Mouse (Mus musculus) kidney, postnatal 14 days (tissue): ENCODE results near the gene March6.

ENCODE experiments used
- DNase-seq: peaks from one replicate; pipeline ENCODE4 v3.0.0; 2022; ENCODE audit warnings: mixed read lengths

The March6 gene

DNA sequence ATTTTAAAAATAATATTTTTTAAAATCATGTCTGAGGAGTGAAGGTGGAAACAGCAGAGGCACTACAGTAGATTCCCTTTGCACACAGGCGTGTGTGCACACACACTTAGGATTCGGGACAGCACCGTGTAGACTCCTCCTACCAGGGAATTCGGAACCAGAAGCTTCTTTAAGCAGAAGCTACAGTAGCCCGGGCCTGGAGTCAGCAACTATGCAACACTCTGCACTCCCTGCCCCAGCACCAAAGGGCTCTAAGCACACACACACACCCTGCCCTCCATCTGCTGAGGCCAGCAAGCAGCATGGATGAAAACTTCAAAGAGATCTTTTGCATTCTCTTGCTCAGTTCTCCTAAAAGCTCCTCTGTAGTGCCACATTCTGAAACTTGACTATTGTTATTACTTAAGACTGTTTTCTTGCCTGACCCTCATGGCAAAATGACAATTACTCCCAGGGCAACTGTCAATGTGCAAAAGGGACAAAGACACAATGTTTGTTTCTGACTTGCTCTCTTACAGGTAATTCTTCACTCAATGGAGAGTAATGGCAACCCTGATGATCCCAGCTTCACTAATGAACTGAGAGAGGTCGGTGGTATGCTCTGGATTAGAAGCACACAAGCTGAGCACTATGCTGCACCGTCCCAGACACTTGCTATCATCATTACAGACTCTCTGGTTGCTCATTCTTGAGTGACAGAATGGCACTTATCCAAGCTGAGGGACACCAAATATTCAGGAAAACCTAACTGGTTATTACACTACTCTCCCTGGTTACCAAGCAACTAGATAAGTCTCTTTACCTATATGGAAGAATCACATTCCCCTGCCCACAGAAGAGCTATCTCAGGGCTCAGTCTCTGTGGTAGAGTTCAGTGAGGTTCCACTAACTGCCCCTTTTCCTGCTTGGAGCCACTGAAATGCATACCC lies 20.1 kb downstream of the March6 start:
- DNase-seq, result no peak

DNA sequence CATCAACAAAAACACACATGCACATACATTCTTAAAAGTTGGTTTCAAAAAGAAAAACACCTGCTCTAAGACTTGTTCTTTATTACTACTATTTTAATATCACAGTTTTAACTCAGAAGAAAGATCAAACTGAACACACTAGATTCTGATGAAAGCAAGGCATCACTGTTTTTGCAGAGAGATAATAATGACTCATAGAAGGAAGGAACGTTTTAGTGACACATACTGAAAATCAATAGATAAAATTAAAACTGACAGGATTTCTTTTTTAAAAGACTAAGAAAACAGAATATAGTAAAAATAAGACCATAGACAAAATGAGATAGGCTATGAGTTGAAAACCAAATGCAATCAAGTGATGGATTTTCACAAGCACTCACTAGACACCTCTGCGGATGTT lies 25.8 kb downstream of the March6 start:
- no peak for DNase-seq

DNA sequence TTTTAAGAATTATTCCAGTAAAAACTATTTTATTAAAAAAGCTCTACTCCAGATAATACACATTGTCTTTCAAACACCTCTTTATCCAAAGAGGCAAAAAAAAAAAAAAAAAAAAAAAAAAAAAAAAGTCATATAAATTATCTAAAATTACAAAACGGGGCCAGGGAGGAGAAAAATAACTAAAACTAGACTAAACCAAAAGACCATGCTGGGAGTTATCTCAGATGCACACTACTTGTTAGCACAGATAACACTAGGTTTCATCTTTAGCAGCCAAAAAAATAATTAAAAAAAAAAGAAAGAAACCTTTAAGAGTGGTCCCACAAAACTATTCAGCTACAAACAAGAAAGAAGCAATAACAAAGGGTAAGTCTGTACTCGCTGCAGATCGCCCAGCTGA lies 27.4 kb downstream of the March6 start:
- no peak for DNase-seq

DNA sequence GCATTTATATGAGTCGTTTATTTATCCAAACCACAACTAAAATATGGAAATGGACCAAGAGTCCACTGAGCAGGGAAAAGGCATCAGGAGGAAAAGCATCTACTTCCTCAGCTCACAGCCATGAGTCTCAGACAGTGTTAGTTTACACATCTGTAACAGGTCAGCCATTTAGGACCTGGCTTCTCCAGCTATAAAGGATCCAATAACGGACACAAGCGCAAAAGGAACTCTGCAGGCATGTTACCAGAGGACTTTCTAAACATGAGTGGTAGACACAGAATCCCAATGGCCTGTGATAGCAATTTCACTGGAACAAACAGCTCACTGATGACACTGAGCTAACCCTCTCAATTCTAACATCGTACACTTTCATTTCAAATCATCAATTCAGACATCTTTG lies 27.9 kb downstream of the March6 start:
- no peak for DNase-seq

DNA sequence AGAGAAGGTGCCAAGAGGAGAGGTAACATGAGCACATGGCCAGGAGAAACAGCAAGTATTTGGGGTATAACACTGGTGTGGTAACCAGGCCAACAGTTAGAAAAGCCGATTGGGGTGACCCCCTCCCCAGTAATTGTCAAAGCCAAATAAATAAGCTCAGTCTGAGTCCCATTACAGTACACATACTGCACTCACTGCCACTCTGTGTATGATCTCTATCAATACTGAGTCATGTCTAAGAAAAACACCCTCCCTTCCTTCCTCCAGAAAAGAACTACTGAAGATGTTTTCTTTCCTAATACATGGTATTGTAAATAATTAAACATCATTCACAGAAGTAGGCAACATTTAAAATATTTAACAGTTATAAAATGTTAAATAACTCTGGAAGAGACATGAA lies 28.5 kb downstream of the March6 start:
- no peak for DNase-seq

DNA sequence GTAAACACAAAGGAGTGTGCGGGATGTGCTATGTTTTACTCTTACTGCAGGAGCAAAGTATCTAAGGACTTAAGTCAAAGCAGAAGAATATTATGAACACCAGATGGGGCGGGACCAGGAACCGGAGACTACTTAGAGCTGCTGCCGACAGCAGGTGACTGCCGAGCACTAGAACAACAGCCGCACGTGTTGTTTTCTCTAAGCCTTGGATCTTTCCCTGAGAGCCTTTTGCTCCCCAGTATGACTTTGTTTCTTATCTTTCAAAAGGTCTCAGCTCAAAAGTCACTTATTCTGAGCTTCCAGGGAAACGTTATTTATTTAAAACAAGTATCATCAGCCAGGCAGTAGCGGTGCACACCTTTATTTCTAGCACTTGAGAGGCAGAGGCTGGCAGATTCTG lies 36.0 kb downstream of the March6 start:
- no peak for DNase-seq

DNA sequence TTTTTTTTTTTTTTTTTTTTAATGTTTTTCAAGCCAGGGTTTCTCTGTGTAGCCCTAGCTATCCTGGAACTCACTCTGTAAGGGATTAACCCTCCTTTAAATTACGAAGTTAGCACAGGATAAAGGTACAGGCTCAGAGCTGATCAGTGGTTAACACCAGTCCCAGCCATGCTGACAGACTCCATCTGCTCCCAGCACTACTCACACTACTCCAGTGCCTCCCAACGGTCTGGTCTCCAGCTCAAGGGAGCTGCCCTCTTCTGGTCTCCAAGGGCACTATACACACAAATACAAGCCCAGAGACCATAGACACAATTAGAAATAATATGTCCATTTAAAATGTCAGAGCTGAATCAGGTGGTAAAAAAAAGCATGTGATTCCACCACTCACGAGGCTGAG lies 36.5 kb downstream of the March6 start:
- no peak for DNase-seq

DNA sequence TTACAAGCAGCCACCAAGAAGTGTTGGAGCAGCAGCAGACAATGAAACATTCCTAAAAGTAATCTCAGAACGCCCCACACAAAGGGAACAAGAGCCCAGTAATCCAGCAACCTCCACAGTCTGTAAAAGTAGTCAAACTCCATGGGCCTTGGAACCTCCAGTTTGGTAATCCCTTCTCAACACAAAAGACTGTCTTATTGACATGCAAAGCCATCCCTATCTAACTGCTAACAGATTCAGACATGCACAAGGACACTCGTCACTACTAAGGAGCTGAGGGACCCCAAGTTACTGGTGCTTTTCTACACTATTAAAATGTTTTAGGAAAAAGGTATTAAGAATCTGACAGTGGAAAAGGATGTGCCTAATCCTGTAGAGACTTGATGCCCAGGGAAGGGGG lies 43.4 kb downstream of the March6 start:
- DNase-seq, result no peak

DNA sequence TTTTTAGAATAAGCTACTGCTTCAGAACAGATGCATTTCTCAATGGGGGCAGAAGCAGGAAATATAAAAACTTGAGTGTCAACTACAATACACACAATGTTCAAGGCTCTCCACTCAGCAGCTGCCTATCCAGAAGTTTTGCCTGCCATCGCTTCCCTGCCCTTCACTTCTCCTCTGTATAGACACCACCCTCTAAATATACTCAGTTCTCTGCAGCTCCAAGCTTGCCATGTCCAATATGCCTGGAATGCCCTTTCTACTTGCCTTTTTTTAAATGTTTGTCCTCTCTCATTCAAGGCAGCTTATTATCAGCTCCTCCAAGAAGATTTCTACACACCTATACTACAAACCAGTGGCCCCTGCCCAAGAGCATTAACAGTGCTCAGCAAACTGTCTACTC lies 54.2 kb downstream of the March6 start:
- DNase-seq, result no peak

DNA sequence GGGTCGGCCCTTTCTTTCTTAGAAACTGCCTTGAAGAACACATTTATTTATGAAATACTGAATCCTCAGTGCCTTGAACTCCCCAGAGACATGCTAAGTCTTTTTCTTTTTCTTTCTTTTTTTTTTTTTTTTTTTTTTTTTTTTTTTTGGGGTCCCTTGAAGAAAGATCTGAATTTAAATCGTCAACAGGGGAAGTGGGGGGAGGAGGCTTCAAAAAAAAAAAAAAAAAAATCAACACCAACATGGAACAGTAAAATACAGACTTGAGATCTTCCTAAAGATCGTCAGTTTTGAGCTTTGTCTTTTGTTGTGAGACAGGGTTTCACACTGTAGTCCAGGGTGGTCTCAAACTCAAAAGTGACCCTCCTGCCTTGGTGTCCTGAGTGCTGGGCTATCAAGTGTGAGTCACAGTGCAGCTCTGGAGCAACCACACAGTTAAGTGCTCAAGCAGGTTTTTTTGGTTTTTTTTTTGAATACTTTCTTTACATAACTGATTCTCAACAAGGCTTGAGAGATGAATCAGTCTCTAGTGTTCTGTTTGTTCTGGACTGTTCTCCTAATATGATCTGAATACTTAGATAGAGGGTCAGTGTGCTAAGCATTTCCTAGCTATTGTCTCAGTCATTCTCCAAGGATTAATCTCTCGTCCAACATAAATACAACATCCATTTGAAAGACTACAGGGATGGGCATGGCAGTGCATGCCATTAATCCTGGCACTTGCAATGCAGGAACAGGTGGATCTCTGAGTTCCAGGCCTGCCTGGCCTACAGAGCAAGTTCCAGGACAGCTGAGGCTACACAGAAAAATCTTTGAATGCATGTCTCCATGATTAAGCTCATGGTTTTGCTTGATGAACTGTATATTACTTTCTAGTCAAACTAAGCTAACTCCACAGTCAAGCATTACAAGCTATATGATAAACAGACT lies 57.9 kb downstream of the March6 start:
- no peak for DNase-seq

DNA sequence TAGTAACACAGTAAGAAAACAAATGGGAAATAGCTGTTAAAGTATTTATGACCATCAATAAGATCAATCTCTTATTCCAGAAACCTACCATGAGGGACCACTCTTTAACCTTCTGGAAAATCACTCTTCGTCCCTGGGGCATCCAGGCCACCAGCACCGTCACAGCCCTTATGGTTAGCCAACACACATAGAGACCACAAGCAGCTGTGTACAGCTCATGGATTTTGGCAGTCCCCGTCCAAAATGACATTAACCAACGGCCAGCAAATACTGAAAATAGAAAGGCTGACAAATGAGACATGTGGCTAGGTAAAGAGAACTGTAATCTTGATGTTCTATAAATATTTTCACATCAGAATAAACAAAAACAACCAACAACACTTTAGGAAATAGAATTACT lies 59.3 kb downstream of the March6 start:
- no peak for DNase-seq

DNA sequence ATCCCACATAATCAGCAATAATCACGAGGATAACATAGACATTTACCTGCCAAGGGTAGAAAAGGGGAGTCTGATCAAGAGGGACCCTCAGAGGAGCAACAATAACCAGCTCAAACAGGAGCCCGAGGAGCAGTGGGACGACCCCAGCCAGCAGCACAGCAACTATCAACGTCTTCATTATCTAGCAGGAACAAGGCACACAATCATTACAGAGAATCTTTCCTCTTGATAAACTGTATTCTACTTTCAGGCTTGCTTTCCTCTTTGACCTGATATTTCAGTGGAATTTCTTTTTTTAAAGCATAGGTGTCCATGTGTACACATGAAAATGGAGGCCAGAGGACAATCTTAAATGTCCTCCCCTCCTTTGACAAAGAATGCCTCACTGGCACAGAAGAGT lies 61.4 kb downstream of the March6 start:
- no peak for DNase-seq

DNA sequence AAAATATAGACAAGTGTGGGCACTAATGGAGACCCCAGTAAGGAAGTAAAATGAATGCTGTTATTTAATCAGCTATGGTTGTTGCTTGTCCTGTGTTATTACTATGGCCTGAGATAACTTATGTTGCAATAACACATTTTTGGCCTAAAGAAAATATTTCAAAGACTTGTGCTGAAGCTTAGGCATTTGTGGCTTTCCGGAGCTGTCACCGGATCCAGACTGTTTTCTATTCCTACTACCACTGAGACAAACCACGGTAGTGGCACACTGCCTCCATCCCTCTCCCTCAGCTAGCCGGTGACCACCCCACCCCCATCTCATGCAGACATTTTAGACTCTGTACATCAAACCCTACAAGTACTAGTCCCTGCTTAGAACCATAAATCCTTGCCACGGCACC lies 62.0 kb downstream of the March6 start:
- DNase-seq, result no peak

DNA sequence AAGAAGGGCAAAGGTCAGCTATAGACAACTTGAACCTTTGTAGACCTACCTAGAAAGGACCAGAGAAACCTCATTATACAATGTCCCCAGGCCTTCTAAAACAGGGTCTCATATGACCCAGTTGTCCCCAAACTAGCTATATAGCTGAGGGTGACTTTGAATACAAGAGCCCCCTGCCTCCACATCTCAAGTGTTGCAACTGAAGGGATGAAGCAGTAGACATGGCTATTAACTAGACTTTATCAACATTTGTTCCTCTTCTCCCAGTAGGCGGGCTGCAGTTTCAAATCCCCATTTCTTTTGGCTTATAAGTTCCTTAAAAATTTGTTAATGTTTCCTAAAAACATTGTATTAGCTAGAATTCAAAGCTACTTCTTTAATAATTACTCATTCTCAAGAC lies 64.1 kb downstream of the March6 start:
- no peak for DNase-seq

DNA sequence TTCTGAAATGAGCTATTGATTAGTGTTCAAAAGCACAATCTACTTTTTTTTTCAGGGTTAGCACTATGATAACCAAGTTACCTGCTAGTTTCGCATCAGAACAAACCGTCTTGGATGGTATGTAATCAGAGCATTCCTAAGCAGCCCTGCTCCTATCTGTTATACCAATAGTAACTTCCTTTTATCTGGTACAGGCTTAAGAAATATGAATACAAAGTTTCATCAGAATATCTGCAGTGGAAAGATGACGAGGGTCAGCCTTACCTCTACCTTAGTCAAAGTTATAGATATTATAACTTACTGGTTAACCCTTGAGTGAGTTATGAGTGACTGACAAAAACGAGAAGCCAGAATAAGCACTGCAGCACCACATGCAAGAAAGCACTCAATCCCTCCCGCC lies 64.6 kb downstream of the March6 start:
- DNase-seq, result no peak

DNA sequence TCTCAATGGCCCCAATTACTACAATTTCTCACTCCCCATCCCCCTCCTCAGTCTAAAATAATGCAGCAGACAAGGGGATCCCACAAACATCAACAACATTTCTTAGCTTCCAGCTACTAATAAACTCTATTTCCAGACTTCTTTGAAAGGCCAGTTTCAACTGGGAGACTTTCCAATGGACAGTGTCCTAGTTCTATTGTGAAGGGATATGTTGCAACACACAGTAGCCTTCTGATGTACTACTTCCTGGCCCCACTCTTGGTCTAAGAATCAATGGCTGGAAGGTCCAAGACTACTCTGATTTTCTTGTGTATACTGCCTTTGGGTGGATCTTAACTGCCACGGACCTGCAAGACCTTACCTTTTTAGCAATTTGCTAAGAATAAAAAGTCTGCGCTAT lies 65.0 kb downstream of the March6 start:
- DNase-seq, result no peak

DNA sequence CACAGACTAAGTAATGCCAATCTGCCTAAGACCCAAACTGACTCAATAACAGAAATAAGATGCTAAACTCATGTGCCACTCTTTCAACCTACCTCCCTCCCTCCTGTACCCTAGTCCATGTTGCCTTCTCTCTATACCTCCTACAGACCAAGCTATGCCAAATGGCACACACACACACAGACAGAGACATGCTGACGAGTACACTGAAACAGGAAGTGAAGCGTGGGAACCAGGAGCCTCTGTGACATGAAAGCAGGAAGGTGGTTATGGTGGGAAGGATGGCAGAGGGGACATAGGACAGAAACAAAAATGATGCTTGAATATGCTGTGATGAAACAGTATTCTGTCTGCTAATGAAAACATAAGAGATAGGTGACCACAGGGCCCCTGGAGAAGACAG lies 70.3 kb downstream of the March6 start:
- no peak for DNase-seq

DNA sequence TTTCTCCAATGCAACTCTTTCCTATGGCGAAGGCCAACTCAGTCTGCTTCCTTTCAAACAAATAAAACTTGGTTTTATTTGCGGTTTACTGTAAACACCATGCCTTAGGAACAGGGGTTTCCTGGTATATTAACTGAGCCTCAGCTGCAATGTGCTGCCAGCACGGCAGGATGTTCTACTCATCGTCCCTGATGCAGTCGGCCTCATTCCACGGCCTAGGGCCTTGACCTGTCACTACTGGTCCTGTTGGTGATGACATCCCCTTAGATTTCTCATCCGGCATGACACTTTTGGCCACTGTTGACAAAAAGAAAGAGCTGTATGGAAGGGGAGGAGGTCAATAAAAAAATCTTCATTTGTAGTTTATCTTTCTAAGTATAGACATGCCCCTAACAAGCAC lies 72.8 kb downstream of the March6 start:
- no peak for DNase-seq

DNA sequence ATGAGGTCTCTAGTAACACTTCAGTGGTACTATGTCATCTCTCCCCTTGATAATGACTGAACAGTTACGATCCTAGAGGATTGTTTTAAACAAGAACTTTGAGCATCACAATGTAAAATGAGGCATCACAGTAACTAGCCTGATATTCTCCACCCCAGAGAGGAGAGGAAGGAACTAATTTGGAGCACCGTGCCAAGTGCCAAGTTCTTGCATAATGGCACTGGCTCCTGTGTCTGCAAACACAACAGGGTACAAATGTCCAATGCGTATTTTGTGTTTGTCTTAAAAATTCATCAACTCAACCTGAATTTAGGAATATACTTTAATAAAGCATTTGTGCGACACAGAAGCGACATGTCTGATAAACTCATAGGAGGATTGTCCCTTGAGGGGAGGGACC lies 74.5 kb downstream of the March6 start:
- no peak for DNase-seq

DNA sequence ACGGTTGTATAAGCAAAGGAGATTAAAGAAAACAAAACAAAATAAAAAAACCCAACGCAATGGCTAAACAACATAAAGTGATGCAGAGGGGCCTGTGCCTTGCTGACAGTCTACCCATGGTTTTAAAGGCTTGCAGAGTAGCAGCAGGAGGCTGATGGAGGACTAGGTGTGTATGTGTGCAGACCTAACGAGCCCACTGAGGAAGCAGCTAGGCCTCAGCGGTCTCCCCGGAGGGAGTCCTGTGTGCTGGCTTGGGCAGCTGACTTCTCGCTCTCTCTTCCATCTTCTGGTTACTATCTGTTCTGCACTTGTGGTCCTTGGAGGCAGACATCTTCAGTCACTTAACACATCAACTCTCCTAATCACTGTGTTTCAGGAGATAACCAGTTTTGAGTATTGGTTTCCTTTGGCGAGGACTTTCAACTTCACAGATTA lies 76.0 kb downstream of the March6 start:
- no peak for DNase-seq

DNA sequence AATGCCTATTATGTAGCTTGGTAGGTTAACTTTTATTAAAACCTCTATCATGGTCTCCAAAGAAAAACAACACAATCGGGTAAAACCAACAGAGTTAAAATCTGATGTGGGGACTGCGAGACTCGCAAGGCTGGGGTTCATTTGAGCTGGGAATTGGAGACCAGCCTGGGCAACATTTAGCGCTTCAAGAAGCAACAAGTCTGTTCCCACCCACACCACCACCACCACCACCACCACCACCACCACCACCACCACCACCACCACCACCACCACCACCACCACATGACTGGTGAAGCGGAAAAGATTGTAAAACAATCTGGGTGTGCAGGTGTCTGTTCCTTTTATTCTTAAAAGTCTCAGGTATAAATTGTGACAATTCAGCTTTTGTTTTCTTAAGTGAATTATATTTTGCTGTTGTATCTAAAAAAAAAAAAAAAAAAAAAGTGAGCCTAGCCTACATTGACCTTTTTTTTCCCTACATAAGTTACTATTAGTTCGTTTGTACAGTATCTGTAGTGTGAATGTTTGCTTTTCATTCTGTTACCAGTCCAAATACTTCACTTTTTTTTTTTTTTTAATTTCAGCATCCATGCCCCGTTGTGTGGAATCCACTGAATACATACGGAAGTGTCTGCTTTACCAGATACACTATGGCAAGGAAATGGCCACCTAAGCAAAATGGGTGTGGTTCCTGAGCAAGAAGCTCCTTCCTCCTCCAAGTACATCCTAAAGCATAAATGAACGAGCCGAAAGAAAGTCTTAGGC lies 76.6 kb downstream of the March6 start:
- DNase-seq, result no peak

DNA sequence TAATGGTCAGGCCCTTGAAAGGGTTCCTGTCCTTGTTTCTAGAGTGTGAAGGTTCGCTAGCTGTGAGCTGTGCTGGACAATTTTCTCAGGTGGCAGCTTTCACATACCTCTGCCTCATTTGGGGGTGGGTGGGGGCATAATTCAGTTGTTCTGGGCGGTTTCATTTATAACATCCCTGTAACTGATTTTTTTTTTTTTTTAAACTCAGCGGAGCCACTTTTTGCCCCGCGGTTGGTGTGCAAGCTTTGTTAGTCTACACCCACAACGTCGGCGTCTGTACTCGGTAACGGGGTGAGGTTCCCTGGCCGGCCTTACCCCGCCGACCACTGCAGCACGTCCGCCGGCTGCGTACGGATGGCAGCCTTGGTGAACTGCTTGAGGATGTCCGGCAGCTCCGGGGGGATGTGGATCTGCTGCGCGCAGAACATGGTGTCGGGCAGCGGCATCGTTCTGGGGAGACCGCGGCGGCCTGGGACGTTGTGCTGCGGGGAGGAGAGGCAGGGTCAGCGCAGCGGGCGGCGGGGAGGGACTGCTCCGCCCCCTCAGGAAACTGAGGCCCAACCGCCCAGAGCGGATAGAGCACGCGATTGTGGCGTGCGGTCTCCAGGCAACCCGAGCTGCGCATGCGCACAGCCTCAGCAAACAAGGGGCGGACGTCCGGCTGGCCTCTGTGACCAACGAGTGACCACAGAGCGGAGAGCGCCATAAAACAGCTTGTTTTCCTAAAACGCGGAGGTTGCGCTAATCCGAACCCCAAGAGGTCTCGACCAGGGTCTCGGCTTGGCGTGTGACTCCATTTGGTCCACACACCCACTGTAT lies 77.5 kb downstream of the March6 start, which contains the start of gene Ropn1l:
Ropn1l (minus strand) TSS at position 640 of the 819 bp plus-strand sequence.
- DNase-seq, result peak; percentile 96
